Comparison of ENCODE assay signal across 13 mouse cellular contexts in the genomic region with DNA sequence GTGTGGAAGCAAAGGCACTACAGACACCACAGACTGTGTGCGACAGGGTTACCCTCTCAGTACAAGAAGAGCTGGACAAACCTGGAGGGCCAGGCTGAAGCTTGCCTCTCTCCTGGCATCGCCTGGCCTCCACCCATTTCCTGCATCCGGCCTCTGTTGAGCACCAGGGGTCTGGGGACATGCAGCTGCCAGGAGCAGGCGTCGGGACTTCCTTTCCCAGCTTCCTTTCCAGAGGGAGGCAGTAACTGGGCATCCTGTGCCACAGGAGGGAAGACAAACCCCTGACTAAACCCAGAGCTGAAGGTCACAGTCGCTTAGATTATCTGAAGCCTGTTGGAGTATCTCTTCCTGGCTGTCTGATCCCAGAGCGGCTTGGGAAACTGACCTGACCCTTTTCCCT. TPM values are rescaled to one million over a fixed set of nuclear protein-coding genes. Genes with fewer than 3 reads are reported as not detected.
DNase-seq lines count a peak whose midpoint lies in the region; ATAC-seq and TF ChIP-seq lines count a peak whose summit lies in the region.
"Had no signal": no experiment of that assay in that cellular context is flagged by ENCODE, and none has a peak within 500 bp of the region (broad histone marks: within the 10 kb centered on the region; RNA-seq: fewer than 3 reads in every experiment).

No protein-coding gene starts in this region.

- H3K4me3 ChIP-seq in gastrocnemius, adult 2 months, result no peak overlapping the region
- no peak overlapping the region for H3K4me3 ChIP-seq in kidney, adult 2 months (ENCODE audit: insufficient read depth, low read depth, low read length)
- no peak overlapping the region for H3K4me3 ChIP-seq in limb, embryonic 12.5 days (replicated peaks)
- H3K4me3 ChIP-seq in forebrain, postnatal 0 days (ENCODE audit: low read depth, low read length), result no peak overlapping the region
- H3K4me3 ChIP-seq: forebrain, embryonic 15.5 days; liver, embryonic 13.5 days had no signal

- ATAC-seq in limb, embryonic 12.5 days (ENCODE audit: insufficient number of reproducible peaks, insufficient read depth, low FRiP score, low TSS enrichment, low read depth), result no peak
- ATAC-seq in forebrain, postnatal 0 days, result no peak
- ATAC-seq: forebrain, embryonic 15.5 days; inflammation-experienced regulatory T-cells, adult 6 months had no signal

- H3K4me2 ChIP-seq in limb, embryonic 12.5 days, result no peak overlapping the region
- no peak overlapping the region for H3K4me2 ChIP-seq in forebrain, postnatal 0 days (ENCODE audit: low read depth)
- H3K4me2 ChIP-seq: forebrain, embryonic 15.5 days; liver, embryonic 13.5 days had no signal

- H3K9ac ChIP-seq in limb, embryonic 12.5 days (replicated peaks), result no peak overlapping the region
- no peak overlapping the region for H3K9ac ChIP-seq in forebrain, postnatal 0 days
- H3K9ac ChIP-seq: forebrain, embryonic 15.5 days; liver, embryonic 13.5 days had no signal

- intact Hi-C loops in gastrocnemius, adult 2 months (cut with DNase I), result no loop called here
- intact Hi-C loops in gastrocnemius, postnatal 14 days (cut with DNase I; ENCODE audit: low total_unique reads), result no loop called here

- 0 out of 2 replicates have a peak, but pooled peaks cover 2% of the 10 kb centered on the region for H3K4me1 ChIP-seq in kidney, adult 2 months (ENCODE audit: control insufficient read depth, insufficient read depth, low read length)
- no peaks in the 10 kb centered on the region for H3K4me1 ChIP-seq in limb, embryonic 12.5 days (replicated peaks)
- peaks cover 6% of the 10 kb centered on the region; the same call in 1 of the 2 replicates for H3K4me1 ChIP-seq in forebrain, postnatal 0 days (ENCODE audit: insufficient read depth)

- TF ChIP-seq CTCF in gastrocnemius, adult 2 months (IDR thresholded peaks at IDR 0.05), result no peak
- no peak for TF ChIP-seq CTCF in kidney, adult 2 months (conservative IDR thresholded peaks at IDR 0.05; ENCODE audit: insufficient read depth, insufficient read length, low read depth, low read length)
- TF ChIP-seq CTCF in forebrain, postnatal 0 days (IDR thresholded peaks at IDR 0.05; ENCODE audit: low read depth), result no peak

- no peaks in the 10 kb centered on the region for H3K9me3 ChIP-seq in limb, embryonic 12.5 days
- no peaks in the 10 kb centered on the region for H3K9me3 ChIP-seq in forebrain, postnatal 0 days (ENCODE audit: low read length)
- H3K9me3 ChIP-seq: forebrain, embryonic 15.5 days; liver, embryonic 13.5 days had no signal

- no peak for TF ChIP-seq POLR2A in kidney, adult 2 months (IDR thresholded peaks at IDR 0.05; ENCODE audit: low read depth, low read length)

- 61% methylated on average over 7 of the region's 7 CpGs for WGBS in kidney, adult 2 months
- 68% methylated on average over 7 of the region's 7 CpGs for WGBS in limb, embryonic 12.5 days
- 80% methylated on average over 7 of the region's 7 CpGs for WGBS in forebrain, postnatal 0 days

- no peaks in the 10 kb centered on the region for H3K27me3 ChIP-seq in kidney, adult 2 months (replicated peaks; ENCODE audit: control insufficient read depth, insufficient read depth, low read length)
- H3K27me3 ChIP-seq in limb, embryonic 12.5 days, result no peaks in the 10 kb centered on the region
- H3K27me3 ChIP-seq in forebrain, postnatal 0 days (ENCODE audit: insufficient read depth, low read length), result no peaks in the 10 kb centered on the region
- H3K27me3 ChIP-seq: forebrain, embryonic 15.5 days; liver, embryonic 13.5 days had no signal

- no peak for DNase-seq in gastrocnemius, adult 2 months
- DNase-seq in gastrocnemius, postnatal 14 days, result no peak
- DNase-seq in adrenal gland, postnatal 14 days, result peak; percentile 61
- DNase-seq in kidney, adult 2 months, result peak; percentile 54
- no peak for DNase-seq in forebrain, postnatal 0 days
- DNase-seq in layer of hippocampus, postnatal 36 days, result no peak
- no peak for DNase-seq in cerebellum, adult 8-10 months
- DNase-seq: cerebellum, adult 2 months; liver, embryonic 13.5 days had no signal

- no peaks in the 10 kb centered on the region for H3K36me3 ChIP-seq in kidney, adult 2 months (ENCODE audit: control insufficient read depth, insufficient read depth, low read length)
- no peaks in the 10 kb centered on the region for H3K36me3 ChIP-seq in limb, embryonic 12.5 days
- H3K36me3 ChIP-seq in forebrain, postnatal 0 days (ENCODE audit: insufficient read depth), result no peaks in the 10 kb centered on the region
- H3K36me3 ChIP-seq: forebrain, embryonic 15.5 days; liver, embryonic 13.5 days had no signal

- H3K27ac ChIP-seq in gastrocnemius, adult 2 months, result peak overlapping the region; percentile 51
- H3K27ac ChIP-seq in kidney, adult 2 months (ENCODE audit: insufficient read depth, low read depth, low read length), result peak overlapping the region; percentile 41; the same call in 1 of the 2 replicates
- H3K27ac ChIP-seq in limb, embryonic 12.5 days, result 0 out of 2 replicates have a peak overlapping the region, but pooled peaks have one; percentile 25
- H3K27ac ChIP-seq in forebrain, postnatal 0 days (ENCODE audit: low read depth, low read length), result no peak overlapping the region
- H3K27ac ChIP-seq: forebrain, embryonic 15.5 days; liver, embryonic 13.5 days had no signal

RNA-seq across cellular contexts. Expression of a gene that starts 15.8 kb away (rescaled TPM):
- total RNA-seq in gastrocnemius, adult 2 months (2021), result 1 to 10 TPM; 4.2 to 6.6 TPM
- total RNA-seq in gastrocnemius, postnatal 14 days (2021), result 10 to 100 TPM; 13.7 to 18.8 TPM
- total RNA-seq in adrenal gland, postnatal 14 days (2021), result 13.5 and 17.8 TPM in 2 replicates
- 0.98 and 1.2 TPM in 2 replicates for polyA plus RNA-seq in kidney, adult 2 months (2012; rRNA removed)
- polyA plus RNA-seq in limb, embryonic 12.5 days (2016; fragmentation: Nextera tagmentation; extraction: Ambion mirVana), result 4.7 and 6.2 TPM in 2 replicates
- total RNA-seq in forebrain, postnatal 0 days (2014; rRNA removed), result 6.6 and 11.6 TPM in 2 replicates
- 2.8 and 3.2 TPM in 2 replicates for polyA plus RNA-seq in forebrain, postnatal 0 days (2015; fragmentation: Nextera tagmentation; extraction: Ambion mirVana)
- 1 to 10 TPM in 1 of 2 experiments, under 1 TPM in 1; 0.92 to 1.8 TPM for total RNA-seq in layer of hippocampus, postnatal 36 days (2021)
- polyA plus RNA-seq: C2C12 had no signal

RNA-seq across cellular contexts. Expression of a gene that starts 20.1 kb away (rescaled TPM):
- total RNA-seq in gastrocnemius, adult 2 months (2021), result 1 to 10 TPM; 3.4 to 4.8 TPM
- 1 to 10 TPM; 1.5 to 2.1 TPM for total RNA-seq in gastrocnemius, postnatal 14 days (2021)
- 4.5 and 7.7 TPM in 2 replicates for total RNA-seq in adrenal gland, postnatal 14 days (2021)
- polyA plus RNA-seq in kidney, adult 2 months (2012; rRNA removed), result 2.6 and 5.1 TPM in 2 replicates
- polyA plus RNA-seq in limb, embryonic 12.5 days (2016; fragmentation: Nextera tagmentation; extraction: Ambion mirVana), result 0.83 and 0.85 TPM in 2 replicates
- 2.1 and 4.6 TPM in 2 replicates for total RNA-seq in forebrain, postnatal 0 days (2014; rRNA removed)
- polyA plus RNA-seq in forebrain, postnatal 0 days (2015; fragmentation: Nextera tagmentation; extraction: Ambion mirVana), result 0.48 and 0.62 TPM in 2 replicates
- total RNA-seq in layer of hippocampus, postnatal 36 days (2021), result 1 to 10 TPM; 5.3 to 8.0 TPM

RNA-seq across cellular contexts. Expression of a gene that starts 49.7 kb away (rescaled TPM):
- under 1 TPM in 1 of 2 experiments, not detected in 1; 0.08 TPM for total RNA-seq in gastrocnemius, adult 2 months (2021)
- total RNA-seq in gastrocnemius, postnatal 14 days (2021), result under 1 TPM in 1 of 2 experiments, not detected in 1; 0.08 TPM
- 0.22 and 0.45 TPM in 2 replicates for total RNA-seq in adrenal gland, postnatal 14 days (2021)
- 0.57 and 0.59 TPM in 2 replicates for polyA plus RNA-seq in kidney, adult 2 months (2012; rRNA removed)
- 1.4 and 1.8 TPM in 2 replicates for polyA plus RNA-seq in limb, embryonic 12.5 days (2016; fragmentation: Nextera tagmentation; extraction: Ambion mirVana)
- total RNA-seq in forebrain, postnatal 0 days (2014; rRNA removed), result 0.43 and 1.4 TPM in 2 replicates
- 0.38 and 0.64 TPM in 2 replicates for polyA plus RNA-seq in forebrain, postnatal 0 days (2015; fragmentation: Nextera tagmentation; extraction: Ambion mirVana)
- total RNA-seq in layer of hippocampus, postnatal 36 days (2021), result under 1 TPM; 0.51 to 0.65 TPM

RNA-seq across cellular contexts. Expression of a gene that starts 57.6 kb away (rescaled TPM):
- 100 to 1,000 TPM; 109 to 118 TPM for total RNA-seq in gastrocnemius, adult 2 months (2021)
- 10 to 100 TPM; 55.1 to 58.2 TPM for total RNA-seq in gastrocnemius, postnatal 14 days (2021)
- total RNA-seq in adrenal gland, postnatal 14 days (2021), result 71.6 and 76.5 TPM in 2 replicates
- polyA plus RNA-seq in kidney, adult 2 months (2012; rRNA removed), result 31.6 and 34.4 TPM in 2 replicates
- polyA plus RNA-seq in limb, embryonic 12.5 days (2016; fragmentation: Nextera tagmentation; extraction: Ambion mirVana), result 111 and 118 TPM in 2 replicates
- 80.0 and 92.4 TPM in 2 replicates for total RNA-seq in forebrain, postnatal 0 days (2014; rRNA removed)
- polyA plus RNA-seq in forebrain, postnatal 0 days (2015; fragmentation: Nextera tagmentation; extraction: Ambion mirVana), result 167 and 170 TPM in 2 replicates
- 100 to 1,000 TPM in 1 of 2 experiments, 10 to 100 TPM in 1; 92.9 to 106 TPM for total RNA-seq in layer of hippocampus, postnatal 36 days (2021)

RNA-seq across cellular contexts. Expression of a gene that starts 57.9 kb away (rescaled TPM):
- total RNA-seq in gastrocnemius, adult 2 months (2021), result 100 to 1,000 TPM; 264 to 300 TPM
- 100 to 1,000 TPM; 326 to 377 TPM for total RNA-seq in gastrocnemius, postnatal 14 days (2021)
- total RNA-seq in adrenal gland, postnatal 14 days (2021), result 384 and 477 TPM in 2 replicates
- 105 and 184 TPM in 2 replicates for polyA plus RNA-seq in kidney, adult 2 months (2012; rRNA removed)
- polyA plus RNA-seq in limb, embryonic 12.5 days (2016; fragmentation: Nextera tagmentation; extraction: Ambion mirVana), result 1,152 and 1,201 TPM in 2 replicates
- total RNA-seq in forebrain, postnatal 0 days (2014; rRNA removed), result 128 and 358 TPM in 2 replicates
- polyA plus RNA-seq in forebrain, postnatal 0 days (2015; fragmentation: Nextera tagmentation; extraction: Ambion mirVana), result 660 and 891 TPM in 2 replicates
- total RNA-seq in layer of hippocampus, postnatal 36 days (2021), result 100 to 1,000 TPM; 261 to 262 TPM

Comparison
In these comparisons a context has a peak if more than half of its experiments do, and no peak if none do; other contexts are left out.
1. DNase-seq: peak in adrenal gland, postnatal 14 days (single experiment) and kidney, adult 2 months (single experiment); none in gastrocnemius, adult 2 months (single experiment), gastrocnemius, postnatal 14 days (single experiment), forebrain, postnatal 0 days (single experiment), layer of hippocampus, postnatal 36 days (0 of 2) and cerebellum, adult 8-10 months (single experiment).